Mouse (Mus musculus): Measurements from ENCODE around the gene Notch2. TPM values are rescaled to one million over a fixed set of nuclear protein-coding genes. Genes with fewer than 3 reads are reported as not detected.

Gene Notch2
- total and polyA plus RNA-seq, 2 experiments from 2014 or later = 6.1 to 22.8 TPM

DNA sequence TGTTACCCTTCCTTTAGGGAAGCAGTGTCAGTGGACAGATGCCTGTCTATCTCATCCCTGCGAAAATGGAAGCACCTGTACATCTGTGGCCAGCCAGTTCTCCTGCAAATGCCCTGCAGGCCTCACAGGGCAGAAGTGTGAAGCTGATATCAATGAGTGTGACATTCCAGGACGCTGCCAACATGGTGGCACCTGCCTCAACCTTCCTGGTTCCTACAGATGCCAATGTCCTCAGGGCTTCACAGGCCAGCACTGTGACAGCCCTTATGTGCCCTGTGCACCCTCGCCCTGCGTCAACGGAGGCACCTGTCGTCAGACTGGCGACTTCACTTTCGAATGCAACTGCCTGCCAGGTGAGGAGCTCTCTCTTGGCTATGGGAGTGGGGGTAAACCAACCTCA, 59.2 kb downstream of the Notch2 start:
- 97% methylated on average over 8 of the region's 8 CpGs for WGBS
- DNase-seq (ENCODE audit: low spot score) (no peak), ATAC-seq (ENCODE audit: low FRiP score) (no peak)
- no peak overlapping the region for H3K27ac ChIP-seq (ENCODE audit: low read depth, low read length)
- no peak overlapping the region for H3K9ac ChIP-seq (replicated peaks; ENCODE audit: low read length, poor library complexity, severe bottlenecking)
- H3K9me3 ChIP-seq (ENCODE audit: low read length) = no peaks in the 10 kb centered on the region
- no peak overlapping the region for H3K4me2 ChIP-seq (ENCODE audit: low read depth, low read length, poor library complexity, severe bottlenecking)
- H3K4me1 ChIP-seq (ENCODE audit: insufficient read depth, low read length) = no peaks in the 10 kb centered on the region
- no peak for TF ChIP-seq CTCF (IDR thresholded peaks at IDR 0.05)
- H3K36me3 ChIP-seq (ENCODE audit: insufficient read depth, low read length) = peaks cover 4% of the 10 kb centered on the region; the same call in 1 of the 2 replicates
- H3K4me3 ChIP-seq (ENCODE audit: low read depth, low read length) = no peak overlapping the region
- H3K27me3 ChIP-seq (ENCODE audit: insufficient read depth, low read length) = no peaks in the 10 kb centered on the region

DNA sequence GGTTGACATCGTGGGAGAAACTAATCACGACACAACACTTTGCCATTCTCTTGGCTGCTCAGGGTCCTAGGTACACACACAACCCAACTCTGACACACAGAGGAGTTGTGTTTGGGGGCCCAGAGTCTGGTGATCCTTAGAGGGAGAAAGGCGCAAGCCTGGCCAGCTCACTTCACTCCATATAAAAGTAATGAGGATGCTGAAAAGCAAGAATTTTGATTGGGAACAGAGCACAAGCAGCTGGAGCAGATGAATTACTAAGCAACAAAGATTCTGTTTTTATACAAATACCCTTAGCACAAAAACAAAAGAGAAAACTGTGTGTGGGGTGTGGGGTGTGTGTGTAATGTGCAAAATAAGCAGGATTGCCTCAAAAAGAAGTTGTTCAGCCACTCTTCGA, 60.2 kb downstream of the Notch2 start:
- 91% methylated on average over 4 of the region's 4 CpGs for WGBS

DNA sequence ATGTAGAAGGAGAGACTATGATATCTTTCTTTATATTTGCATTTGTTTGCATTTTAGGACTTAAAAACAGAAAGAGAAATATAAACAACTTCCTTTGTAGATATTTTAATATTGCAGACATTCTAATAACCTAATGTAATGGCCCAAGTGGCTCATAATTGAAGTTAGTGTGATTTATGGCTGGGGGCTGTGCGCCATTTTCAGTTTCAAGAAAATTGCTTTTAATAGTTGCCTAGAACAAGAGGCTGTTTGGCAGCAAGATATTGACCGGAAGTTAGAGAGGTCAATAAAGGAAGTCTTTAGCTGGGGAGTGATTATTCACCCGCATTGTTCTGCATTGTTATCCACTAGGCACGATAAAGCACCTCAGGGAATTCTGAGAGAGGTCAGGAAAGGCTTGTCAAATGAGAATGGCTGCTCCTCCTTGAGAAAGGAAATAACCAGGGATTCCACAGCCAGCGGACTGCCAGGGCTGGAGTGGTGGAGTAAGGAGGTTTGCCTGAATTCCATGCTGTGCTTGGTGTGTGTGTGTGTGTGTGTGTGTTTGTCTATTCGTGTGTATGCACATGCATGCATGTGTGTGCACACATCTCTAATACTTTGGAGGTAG, 61.4 kb downstream of the Notch2 start:
- peaks cover 4% of the 10 kb centered on the region; the same call in 1 of the 2 replicates for H3K36me3 ChIP-seq (ENCODE audit: insufficient read depth, low read length)
- H3K4me1 ChIP-seq (ENCODE audit: insufficient read depth, low read length) = no peaks in the 10 kb centered on the region
- no peak overlapping the region for H3K9ac ChIP-seq (replicated peaks; ENCODE audit: low read length, poor library complexity, severe bottlenecking)
- WGBS = 52% methylated on average over 6 of the region's 6 CpGs
- ATAC-seq (ENCODE audit: low FRiP score) (no peak), DNase-seq (ENCODE audit: low spot score) (no peak)
- no peaks in the 10 kb centered on the region for H3K9me3 ChIP-seq (ENCODE audit: low read length)
- no peaks in the 10 kb centered on the region for H3K27me3 ChIP-seq (ENCODE audit: insufficient read depth, low read length)
- no peak overlapping the region for H3K4me2 ChIP-seq (ENCODE audit: low read depth, low read length, poor library complexity, severe bottlenecking)
- no peak overlapping the region for H3K27ac ChIP-seq (ENCODE audit: low read depth, low read length)
- H3K4me3 ChIP-seq (ENCODE audit: low read depth, low read length) = no peak overlapping the region
- TF ChIP-seq CTCF (IDR thresholded peaks at IDR 0.05) = no peak

More for the DNA sequence above, 60.2 kb downstream of the Notch2 start:
- Histone ChIP-seq H3K4me2 (ENCODE audit: low read depth, low read length, poor library complexity, severe bottlenecking) (no peak overlapping the region), H3K27me3 (ENCODE audit: insufficient read depth, low read length) (no peaks in the 10 kb centered on the region), H3K36me3 (ENCODE audit: insufficient read depth, low read length) (peaks cover 4% of the 10 kb centered on the region; the same call in 1 of the 2 replicates), H3K9me3 (ENCODE audit: low read length) (no peaks in the 10 kb centered on the region), H3K4me3 (ENCODE audit: low read depth, low read length) (no peak overlapping the region), H3K4me1 (ENCODE audit: insufficient read depth, low read length) (no peaks in the 10 kb centered on the region), H3K9ac (replicated peaks; ENCODE audit: low read length, poor library complexity, severe bottlenecking) (no peak overlapping the region), H3K27ac (ENCODE audit: low read depth, low read length) (no peak overlapping the region)
- no peak for DNase-seq (ENCODE audit: low spot score)
- TF ChIP-seq CTCF (IDR thresholded peaks at IDR 0.05) = no peak
- ATAC-seq (ENCODE audit: low FRiP score) = no peak

DNA sequence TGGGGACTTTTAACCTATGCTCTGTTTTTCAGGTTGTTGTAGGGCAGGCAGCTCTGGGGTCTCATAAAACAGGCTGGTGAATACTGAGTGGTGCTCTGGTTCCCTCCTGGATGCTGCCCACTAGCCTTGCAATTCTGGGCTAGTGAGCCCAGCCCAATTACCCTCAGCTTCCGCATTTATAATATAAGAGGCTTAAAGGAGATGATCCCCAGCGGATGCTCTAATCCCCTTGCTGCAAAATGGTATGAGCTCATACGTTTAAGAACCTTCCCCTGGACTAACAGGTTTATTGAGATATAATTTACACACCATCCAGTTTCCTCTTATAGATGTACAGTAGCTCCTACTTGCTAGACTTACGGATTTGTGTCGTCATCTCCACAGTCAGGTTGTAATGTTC, 64.5 kb downstream of the Notch2 start:
- no peaks in the 10 kb centered on the region; the same call in 1 of the 2 replicates for H3K36me3 ChIP-seq (ENCODE audit: insufficient read depth, low read length)

DNA sequence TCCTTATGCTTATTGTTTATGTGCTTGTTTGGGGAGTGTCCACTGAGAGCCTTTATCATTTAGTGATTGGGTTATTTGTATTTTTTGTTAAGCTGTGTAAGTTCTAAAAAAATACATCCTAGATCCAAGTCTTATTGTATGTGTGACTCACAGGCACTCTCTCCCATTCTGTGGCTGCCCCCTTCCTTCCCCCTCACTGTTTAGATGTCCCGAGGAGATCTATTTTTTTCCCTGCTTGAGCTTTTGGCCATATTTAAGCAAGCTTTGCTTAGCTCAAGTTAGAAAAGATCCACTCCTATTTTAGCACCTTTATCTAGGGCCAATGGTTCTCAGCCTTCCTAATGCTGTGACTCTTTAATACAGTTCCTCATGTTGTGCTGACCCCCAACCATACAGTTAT, 65.5 kb downstream of the Notch2 start:
- 79% methylated on average over 1 of the region's 1 CpGs for whole genome bisulfite sequencing
- TF ChIP-seq CTCF (IDR thresholded peaks at IDR 0.05) = no peak
- no peaks in the 10 kb centered on the region for H3K36me3 ChIP-seq (ENCODE audit: insufficient read depth, low read length)
- no peaks in the 10 kb centered on the region for H3K27me3 ChIP-seq (ENCODE audit: insufficient read depth, low read length)
- no peaks in the 10 kb centered on the region for H3K4me1 ChIP-seq (ENCODE audit: insufficient read depth, low read length)
- ATAC-seq (ENCODE audit: low FRiP score) = no peak
- no peak overlapping the region for H3K27ac ChIP-seq (ENCODE audit: low read depth, low read length)
- H3K9me3 ChIP-seq (ENCODE audit: low read length) = no peaks in the 10 kb centered on the region
- H3K4me2 ChIP-seq (ENCODE audit: low read depth, low read length, poor library complexity, severe bottlenecking) = no peak overlapping the region
- DNase-seq (ENCODE audit: low spot score) = no peak
- no peak overlapping the region for H3K9ac ChIP-seq (replicated peaks; ENCODE audit: low read length, poor library complexity, severe bottlenecking)
- no peak overlapping the region for H3K4me3 ChIP-seq (ENCODE audit: low read depth, low read length)

More for the DNA sequence above, 64.5 kb downstream of the Notch2 start:
- ATAC-seq (ENCODE audit: low FRiP score) = no peak
- no peak for DNase-seq (ENCODE audit: low spot score)
- Histone ChIP-seq H3K9me3 (ENCODE audit: low read length) (no peaks in the 10 kb centered on the region), H3K27ac (ENCODE audit: low read depth, low read length) (no peak overlapping the region), H3K4me1 (ENCODE audit: insufficient read depth, low read length) (no peaks in the 10 kb centered on the region), H3K4me2 (ENCODE audit: low read depth, low read length, poor library complexity, severe bottlenecking) (no peak overlapping the region), H3K27me3 (ENCODE audit: insufficient read depth, low read length) (no peaks in the 10 kb centered on the region), H3K9ac (replicated peaks; ENCODE audit: low read length, poor library complexity, severe bottlenecking) (no peak overlapping the region), H3K4me3 (ENCODE audit: low read depth, low read length) (no peak overlapping the region)
- WGBS = 63% methylated on average over 5 of the region's 5 CpGs
- no peak for TF ChIP-seq CTCF (IDR thresholded peaks at IDR 0.05)

DNA sequence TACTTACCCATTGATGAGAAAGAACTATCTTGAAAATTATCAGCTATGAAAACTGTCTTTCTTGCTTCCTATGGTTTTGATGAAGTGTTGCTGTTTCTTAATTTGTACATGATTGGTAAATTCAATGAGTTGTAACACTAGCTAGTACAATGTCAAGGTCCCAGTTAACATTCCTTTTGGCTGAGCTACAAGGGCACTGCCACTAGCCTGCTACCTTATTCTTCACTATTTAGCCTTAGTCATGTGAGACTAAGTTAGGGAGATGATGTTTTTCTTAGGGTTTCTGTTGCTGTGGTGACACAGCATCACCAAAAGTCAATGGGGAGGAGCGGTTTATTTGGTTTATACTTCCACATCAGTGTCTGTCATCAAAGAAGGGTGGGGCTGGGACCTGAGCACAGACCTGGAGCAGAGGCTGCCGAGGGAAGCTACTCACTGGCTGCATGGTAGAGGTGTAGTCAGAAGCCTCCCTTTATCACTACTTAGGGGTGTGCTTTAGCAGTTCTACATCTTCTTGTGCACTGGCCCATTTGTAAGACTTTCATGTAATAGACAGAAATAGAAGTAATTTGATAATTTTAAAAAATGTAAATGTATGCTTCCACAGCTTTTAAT, 66.4 kb downstream of the Notch2 start:
- Histone ChIP-seq H3K4me1 (ENCODE audit: insufficient read depth, low read length) (no peaks in the 10 kb centered on the region), H3K27me3 (ENCODE audit: insufficient read depth, low read length) (no peaks in the 10 kb centered on the region), H3K9me3 (ENCODE audit: low read length) (no peaks in the 10 kb centered on the region), H3K4me3 (ENCODE audit: low read depth, low read length) (no peak overlapping the region), H3K9ac (replicated peaks; ENCODE audit: low read length, poor library complexity, severe bottlenecking) (no peak overlapping the region), H3K4me2 (ENCODE audit: low read depth, low read length, poor library complexity, severe bottlenecking) (no peak overlapping the region), H3K36me3 (ENCODE audit: insufficient read depth, low read length) (no peaks in the 10 kb centered on the region), H3K27ac (ENCODE audit: low read depth, low read length) (no peak overlapping the region)
- ATAC-seq (ENCODE audit: low FRiP score) (no peak), DNase-seq (ENCODE audit: low spot score) (no peak)
- TF ChIP-seq CTCF (IDR thresholded peaks at IDR 0.05) = no peak
- 89% methylated on average over 2 of the region's 2 CpGs for WGBS
